In genomic region chr1:169763858-169764618, GRCm38 (mm10) we compare ENCODE assay signal across 12 mouse cellular contexts. TPM values are rescaled to one million over a fixed set of nuclear protein-coding genes. Genes with fewer than 3 reads are reported as not detected.
DNase-seq lines count a peak whose midpoint lies in the region; ATAC-seq and TF ChIP-seq lines count a peak whose summit lies in the region.
"Had no signal": no experiment of that assay in that cellular context is flagged by ENCODE, and none has a peak within 500 bp of the region (broad histone marks: within the 10 kb centered on the region; RNA-seq: fewer than 3 reads in every experiment).

No protein-coding gene starts in this region.

- 71% methylated on average over 9 of the region's 9 CpGs for WGBS in neural tube, embryonic 12.5 days
- WGBS in hindbrain, embryonic 10.5 days, result 81% methylated on average over 9 of the region's 9 CpGs
- 50% methylated on average over 9 of the region's 9 CpGs for WGBS in olfactory bulb, adult 2 months

- TF ChIP-seq POLR2A in olfactory bulb, adult 2 months (IDR thresholded peaks at IDR 0.05; ENCODE audit: insufficient read depth, low read depth, low read length), result no peak

- H3K4me2 ChIP-seq in neural tube, embryonic 12.5 days (replicated peaks), result no peak overlapping the region
- H3K4me2 ChIP-seq: liver, embryonic 13.5 days had no signal

- H3K9me3 ChIP-seq in neural tube, embryonic 12.5 days, result no peaks in the 10 kb centered on the region
- no peaks in the 10 kb centered on the region for H3K9me3 ChIP-seq in hindbrain, embryonic 10.5 days
- H3K9me3 ChIP-seq: liver, embryonic 13.5 days had no signal

- no peaks in the 10 kb centered on the region for H3K4me1 ChIP-seq in neural tube, embryonic 12.5 days
- no peaks in the 10 kb centered on the region for H3K4me1 ChIP-seq in hindbrain, embryonic 10.5 days (replicated peaks)
- peaks cover 9% of the 10 kb centered on the region for H3K4me1 ChIP-seq in olfactory bulb, adult 2 months (ENCODE audit: control insufficient read depth, insufficient read depth, low read length)
- H3K4me1 ChIP-seq: liver, embryonic 13.5 days had no signal

- no peak for TF ChIP-seq CTCF in olfactory bulb, adult 2 months (IDR thresholded peaks at IDR 0.05; ENCODE audit: insufficient read depth, low read depth, low read length)

- no peak overlapping the region for H3K27ac ChIP-seq in neural tube, embryonic 12.5 days
- peak overlapping the region; percentile 5; the same call in 1 of the 2 replicates for H3K27ac ChIP-seq in hindbrain, embryonic 10.5 days
- H3K27ac ChIP-seq in olfactory bulb, adult 2 months (ENCODE audit: insufficient read depth, low read depth, low read length), result peak overlapping the region; percentile 46; the same call in 1 of the 2 replicates
- H3K27ac ChIP-seq: liver, embryonic 13.5 days; stomach, postnatal 0 days had no signal

- H3K36me3 ChIP-seq in neural tube, embryonic 12.5 days, result no peaks in the 10 kb centered on the region
- no peaks in the 10 kb centered on the region for H3K36me3 ChIP-seq in hindbrain, embryonic 10.5 days
- H3K36me3 ChIP-seq: liver, embryonic 13.5 days had no signal

- no peaks in the 10 kb centered on the region for H3K27me3 ChIP-seq in neural tube, embryonic 12.5 days (replicated peaks)
- no peaks in the 10 kb centered on the region for H3K27me3 ChIP-seq in hindbrain, embryonic 10.5 days (ENCODE audit: insufficient read depth, poor library complexity, severe bottlenecking)
- H3K27me3 ChIP-seq: liver, embryonic 13.5 days had no signal

- no peak overlapping the region for H3K4me3 ChIP-seq in neural tube, embryonic 12.5 days
- H3K4me3 ChIP-seq in hindbrain, embryonic 10.5 days, result no peak overlapping the region
- H3K4me3 ChIP-seq in olfactory bulb, adult 2 months (ENCODE audit: insufficient read depth, low read depth, low read length), result no peak overlapping the region
- H3K4me3 ChIP-seq: liver, embryonic 13.5 days had no signal

- peak; percentile 63 for ATAC-seq in neural tube, embryonic 12.5 days (ENCODE audit: low FRiP score, low read depth)

- no peak overlapping the region for H3K9ac ChIP-seq in neural tube, embryonic 12.5 days
- H3K9ac ChIP-seq: liver, embryonic 13.5 days had no signal

- no peak for DNase-seq in neural tube, embryonic 10.5 days (ENCODE audit: extremely low spot score, low spot score)
- peak; percentile 16 for DNase-seq in hindbrain, embryonic 10.5 days (ENCODE audit: low spot score)
- peak; percentile 18 to 39 for DNase-seq in layer of hippocampus, postnatal 10 days (ENCODE audit: low spot score in 2 of 2)
- no peak for DNase-seq in embryo, embryonic 11 days
- no peak for DNase-seq in cerebellum, adult 8-10 months
- no peak for DNase-seq in lung, adult 18-20 months
- DNase-seq: kidney, postnatal 4 days; liver, embryonic 13.5 days had no signal

RNA-seq across cellular contexts. Expression of gene Rgs4, which starts 16.6 kb away (rescaled TPM):
- polyA plus RNA-seq in neural tube, embryonic 12.5 days (2016; fragmentation: Nextera tagmentation; extraction: Ambion mirVana), result 59.5 and 80.7 TPM in 2 replicates
- 14.9 and 25.3 TPM in 2 replicates for polyA plus RNA-seq in hindbrain, embryonic 10.5 days (2016; fragmentation: Nextera tagmentation; extraction: Ambion mirVana)
- 100 to 1,000 TPM; 141 to 144 TPM for total RNA-seq in layer of hippocampus, postnatal 10 days (2021)
- not detected in 2 replicates for polyA plus RNA-seq in olfactory bulb, adult 2 months (2012; ENCODE audit: insufficient read depth, insufficient read length, low replicate concordance, missing spikeins)
- total RNA-seq: CH12.LX had no signal

Comparison
In these comparisons a context has a peak if more than half of its experiments do, and no peak if none do; other contexts are left out.
1. DNase-seq: peak in hindbrain, embryonic 10.5 days (single experiment) and layer of hippocampus, postnatal 10 days (2 of 2); none in neural tube, embryonic 10.5 days (single experiment), embryo, embryonic 11 days (single experiment), cerebellum, adult 8-10 months (single experiment) and lung, adult 18-20 months (0 of 2).